Mouse (Mus musculus) spleen, postnatal 10 days (tissue): ENCODE data around the gene Ushbp1.
A peak's percentile ranks its signal among the peaks of the same experiment; 100 is the strongest.

Experiments used
- DNase-seq, 2 experiments: peaks; one replicate each; pipeline ENCODE4 v3.0.0; 2021 to 2022; ENCODE audit warnings: low spot score in 2 of 2

Gene Ushbp1

DNA sequence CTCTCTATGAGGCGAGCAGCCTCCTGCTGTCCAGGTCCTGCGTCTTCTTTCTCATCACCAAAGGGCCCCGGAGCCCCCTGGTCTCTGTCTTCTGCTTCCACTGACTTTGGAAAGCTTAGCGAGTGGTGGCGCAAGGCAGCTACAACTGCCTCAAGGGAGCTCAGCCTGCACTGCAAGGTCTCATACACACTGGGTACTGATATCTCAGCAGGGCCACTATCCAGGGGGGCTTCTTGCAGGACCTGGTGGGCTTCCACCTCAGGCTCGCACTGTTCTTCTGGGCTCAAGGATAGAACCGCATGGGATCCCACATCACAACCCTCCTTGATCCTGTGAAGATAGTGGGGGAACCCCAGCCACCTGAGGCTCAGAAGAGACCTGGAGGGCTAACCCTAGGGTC lies 1.1 kb downstream of the Ushbp1 start:
- DNase-seq = no peak

DNA sequence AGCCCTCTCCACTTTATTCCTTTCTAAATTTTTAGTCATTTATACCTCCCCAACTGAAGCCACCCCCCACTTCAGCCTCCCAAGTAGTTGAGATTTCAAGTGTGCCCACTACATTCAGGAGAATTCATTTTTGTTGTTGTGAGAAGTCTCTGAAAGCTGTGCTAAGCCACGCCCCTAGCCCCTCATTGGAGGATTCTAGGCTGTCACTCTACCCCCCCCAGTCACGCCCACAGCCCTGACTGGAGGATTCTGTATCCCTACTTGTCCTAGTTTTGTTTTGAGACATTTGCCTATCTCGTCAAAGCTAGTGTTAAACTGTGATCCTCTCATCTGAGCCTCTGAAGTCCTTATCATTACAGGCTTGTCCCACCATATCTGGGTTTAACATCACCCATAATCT lies 2.7 kb downstream of the Ushbp1 start:
- peak in 1 of 2 experiments; percentile 62 for DNase-seq

DNA sequence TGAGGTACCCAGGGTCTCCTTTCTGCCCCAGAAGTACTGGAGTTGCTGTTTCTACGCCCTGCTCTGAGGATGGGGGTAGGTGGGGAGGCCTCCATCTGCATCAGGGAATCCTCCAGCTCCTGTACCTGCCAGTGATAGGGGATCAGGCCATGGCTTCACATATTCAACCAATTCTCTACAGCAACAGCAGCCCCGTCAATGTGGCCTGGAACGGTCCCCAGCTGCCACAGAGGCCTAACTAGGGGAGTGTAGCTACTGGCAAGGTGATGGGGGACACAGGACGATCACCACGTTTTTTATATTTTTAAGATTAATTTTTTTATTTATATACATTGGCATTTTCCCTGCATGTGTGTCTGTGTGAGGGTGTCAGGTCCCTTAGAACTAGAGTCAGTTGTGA lies 3.2 kb downstream of the Ushbp1 start:
- DNase-seq = no peak

DNA sequence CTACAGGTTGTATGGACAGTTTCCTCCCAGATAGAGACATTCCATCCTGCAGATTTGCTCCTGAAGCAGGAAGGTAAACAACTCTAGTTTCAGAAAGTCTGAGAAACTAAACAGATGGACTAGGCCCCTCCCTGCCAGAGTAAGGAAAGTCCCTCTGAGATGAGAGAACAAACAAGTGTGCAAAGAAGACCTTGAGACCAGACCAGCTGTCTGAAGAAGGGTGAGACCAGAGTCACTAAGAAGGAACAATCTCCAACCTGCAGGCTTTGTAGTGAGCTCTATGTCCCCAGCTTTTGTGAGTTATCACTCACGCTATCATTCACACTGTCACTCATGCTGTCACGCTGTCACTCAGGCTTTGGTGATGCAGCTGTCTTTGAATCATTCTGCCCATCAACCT lies 3.9 kb downstream of the Ushbp1 start:
- DNase-seq = no peak

DNA sequence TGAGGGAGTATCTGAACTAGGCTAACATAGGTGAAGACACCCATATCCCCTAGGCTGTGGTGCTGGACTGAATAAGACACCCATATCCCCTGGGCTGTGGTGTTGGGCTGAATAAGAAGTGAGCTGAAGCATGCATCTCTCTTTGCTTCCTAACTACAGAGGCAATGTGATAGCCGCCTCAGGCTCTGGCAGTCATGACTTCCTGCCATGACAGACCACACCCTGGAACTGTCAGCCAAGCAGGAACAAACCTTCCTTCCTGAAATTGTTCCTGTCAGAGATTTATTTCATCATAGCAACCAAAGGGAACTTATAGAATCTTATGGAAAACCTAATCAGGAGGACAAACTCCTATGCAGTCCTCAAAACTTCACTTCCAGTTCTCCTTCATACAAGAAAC lies 7.3 kb downstream of the Ushbp1 start:
- no peak for DNase-seq

DNA sequence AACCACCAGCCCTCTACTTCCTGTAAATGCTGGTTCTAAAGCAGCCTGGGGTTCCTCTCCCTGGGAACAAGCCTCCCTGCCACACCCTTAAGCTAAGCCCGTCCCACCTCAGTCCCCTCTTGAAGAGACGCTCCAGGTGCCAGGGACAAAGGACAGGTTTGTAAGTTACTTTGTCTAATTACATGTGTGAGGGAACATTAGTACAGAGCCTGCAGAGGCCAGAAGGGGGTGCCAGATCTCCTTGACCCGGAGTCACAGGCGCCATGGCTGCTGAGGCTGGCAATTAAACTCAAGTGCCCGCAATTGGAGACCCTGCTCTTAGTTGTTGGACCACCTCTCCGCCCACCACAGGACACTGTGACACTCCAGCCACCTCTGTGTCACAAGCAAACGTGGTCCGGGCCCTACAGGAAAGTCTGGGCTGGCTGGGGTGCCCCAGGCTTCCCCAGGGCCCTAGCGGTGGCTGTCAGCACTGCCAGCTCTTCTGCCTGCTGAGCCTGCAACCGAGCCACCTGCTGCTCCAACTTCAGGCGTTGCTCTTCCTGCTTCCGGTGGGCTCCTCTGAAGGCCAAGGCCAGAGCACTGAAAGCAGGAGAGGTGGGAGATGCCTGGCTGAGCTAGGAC lies 10.3 kb downstream of the Ushbp1 start:
- DNase-seq = peak in 1 of 2 experiments; percentile 35

DNA sequence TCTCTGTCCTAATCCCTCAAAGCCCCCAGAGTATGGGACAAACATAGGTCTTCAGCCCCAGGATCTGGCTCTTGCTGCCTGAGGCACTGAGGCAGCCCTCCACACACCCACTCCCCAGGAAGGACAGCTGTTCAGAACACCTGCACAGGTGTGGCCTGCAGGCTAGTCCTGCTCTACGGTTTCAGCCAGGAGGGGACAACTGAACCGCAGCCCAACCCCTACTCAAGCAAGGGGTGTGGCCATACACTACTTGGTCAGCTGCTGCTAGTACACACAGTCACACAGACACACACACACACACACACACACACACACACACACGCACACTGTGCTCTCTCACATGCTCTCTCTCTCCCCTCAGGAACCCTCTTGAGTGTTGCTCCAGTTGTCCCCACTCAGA lies 11.7 kb downstream of the Ushbp1 start:
- no peak for DNase-seq

DNA sequence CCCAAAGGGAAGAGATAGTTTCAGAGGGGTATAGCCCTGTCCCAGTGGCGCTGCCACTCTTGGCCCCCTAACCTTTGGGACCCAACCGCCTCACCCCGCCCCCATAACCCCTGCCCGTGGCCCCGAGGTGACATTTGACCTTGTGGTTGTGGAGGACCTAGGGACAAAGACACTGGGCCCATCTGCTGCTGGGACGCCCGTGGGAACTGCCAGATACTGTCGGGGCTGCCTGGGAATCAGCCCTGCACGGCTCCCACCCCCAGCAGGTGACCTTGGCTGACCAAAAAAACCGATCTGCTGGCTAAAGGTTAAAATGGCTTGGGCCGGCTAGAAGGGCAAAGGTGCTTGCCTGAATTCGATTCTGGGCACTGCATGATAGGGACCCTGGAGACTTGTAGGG lies 12.2 kb downstream of the Ushbp1 start:
- no peak for DNase-seq

DNA sequence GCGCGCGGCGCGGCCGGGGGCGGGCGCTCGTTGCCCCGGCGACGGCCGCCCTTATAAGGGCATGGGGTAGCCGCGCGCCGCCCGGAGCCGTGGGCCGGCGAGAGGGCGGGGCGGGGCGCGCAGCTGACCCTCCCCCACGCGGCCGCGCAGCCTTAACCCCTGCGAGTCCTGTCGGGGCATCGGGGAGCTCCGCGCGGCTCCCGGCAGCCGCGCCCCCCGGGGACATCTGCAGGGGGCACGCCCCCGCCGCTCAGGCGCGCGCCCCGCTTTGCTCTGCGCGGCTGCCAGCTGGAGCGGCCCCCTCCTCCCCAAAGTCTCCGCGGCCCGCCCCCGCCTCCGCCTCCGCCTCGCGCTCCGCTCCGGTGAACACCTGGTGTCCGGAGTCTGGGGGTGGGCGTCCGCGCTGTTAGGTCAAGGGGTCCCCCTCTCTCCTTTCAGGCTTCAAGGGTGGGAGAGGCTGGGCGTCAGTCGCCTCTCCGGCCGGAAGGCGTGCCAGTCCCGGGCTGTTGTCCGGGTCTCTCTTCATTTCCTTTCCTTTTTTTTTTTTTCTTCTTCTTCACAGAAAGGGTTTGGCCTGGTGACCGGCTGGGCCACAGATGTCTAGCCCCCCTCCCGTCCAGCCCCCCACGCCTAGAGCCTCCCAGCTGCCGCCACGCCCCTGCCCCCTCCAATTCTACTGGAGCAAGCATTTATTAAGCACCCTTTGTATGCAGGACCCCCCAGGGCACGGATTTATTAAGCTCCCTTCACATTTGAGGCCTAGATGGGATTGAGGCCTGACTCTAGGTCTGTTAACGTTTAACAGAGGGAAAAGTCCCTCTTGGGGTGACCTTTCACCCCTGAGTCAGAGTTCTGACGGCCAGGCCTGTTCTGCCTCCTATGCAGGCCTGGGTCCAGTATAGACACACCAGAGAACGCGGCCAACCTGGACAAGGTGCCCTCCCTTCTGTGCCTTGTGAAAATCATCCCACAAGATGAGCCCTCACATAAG lies 13.3 kb downstream of the Ushbp1 start:
- DNase-seq = peak in 1 of 2 experiments; percentile 73

DNA sequence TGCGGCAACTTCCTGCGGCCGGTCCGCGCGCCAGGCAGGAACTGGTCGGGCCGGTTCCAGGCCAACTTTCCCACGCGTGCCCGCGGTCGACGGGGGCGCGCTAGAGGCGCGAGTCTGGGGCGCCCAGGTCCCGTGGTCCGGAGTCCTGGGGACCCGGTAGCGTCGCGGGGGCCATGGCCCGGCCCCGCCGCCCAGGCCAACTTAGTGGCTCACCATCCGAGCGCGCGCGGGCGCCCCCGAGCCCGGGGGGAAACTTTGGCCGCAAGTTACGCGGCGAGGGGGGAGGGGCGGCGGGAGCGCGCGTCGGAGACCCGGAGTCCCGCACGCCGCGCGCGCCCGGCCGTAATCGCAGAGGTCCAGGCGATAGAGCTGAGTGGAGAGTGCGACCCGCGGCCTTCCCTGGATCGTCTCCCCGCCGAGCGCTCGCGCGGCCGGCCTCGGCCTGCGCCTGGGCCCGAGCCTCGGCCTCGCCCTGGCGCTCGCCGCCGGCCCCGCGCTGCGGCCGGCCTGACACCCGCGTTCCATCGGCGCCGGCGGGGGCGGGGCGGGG lies 14.1 kb downstream of the Ushbp1 start, which contains the start of gene Nr2f6:
TSS of gene Nr2f6 (minus strand) at position 540 of the 550 bp plus-strand sequence.
- DNase-seq = peak; percentile 42 to 54

DNA sequence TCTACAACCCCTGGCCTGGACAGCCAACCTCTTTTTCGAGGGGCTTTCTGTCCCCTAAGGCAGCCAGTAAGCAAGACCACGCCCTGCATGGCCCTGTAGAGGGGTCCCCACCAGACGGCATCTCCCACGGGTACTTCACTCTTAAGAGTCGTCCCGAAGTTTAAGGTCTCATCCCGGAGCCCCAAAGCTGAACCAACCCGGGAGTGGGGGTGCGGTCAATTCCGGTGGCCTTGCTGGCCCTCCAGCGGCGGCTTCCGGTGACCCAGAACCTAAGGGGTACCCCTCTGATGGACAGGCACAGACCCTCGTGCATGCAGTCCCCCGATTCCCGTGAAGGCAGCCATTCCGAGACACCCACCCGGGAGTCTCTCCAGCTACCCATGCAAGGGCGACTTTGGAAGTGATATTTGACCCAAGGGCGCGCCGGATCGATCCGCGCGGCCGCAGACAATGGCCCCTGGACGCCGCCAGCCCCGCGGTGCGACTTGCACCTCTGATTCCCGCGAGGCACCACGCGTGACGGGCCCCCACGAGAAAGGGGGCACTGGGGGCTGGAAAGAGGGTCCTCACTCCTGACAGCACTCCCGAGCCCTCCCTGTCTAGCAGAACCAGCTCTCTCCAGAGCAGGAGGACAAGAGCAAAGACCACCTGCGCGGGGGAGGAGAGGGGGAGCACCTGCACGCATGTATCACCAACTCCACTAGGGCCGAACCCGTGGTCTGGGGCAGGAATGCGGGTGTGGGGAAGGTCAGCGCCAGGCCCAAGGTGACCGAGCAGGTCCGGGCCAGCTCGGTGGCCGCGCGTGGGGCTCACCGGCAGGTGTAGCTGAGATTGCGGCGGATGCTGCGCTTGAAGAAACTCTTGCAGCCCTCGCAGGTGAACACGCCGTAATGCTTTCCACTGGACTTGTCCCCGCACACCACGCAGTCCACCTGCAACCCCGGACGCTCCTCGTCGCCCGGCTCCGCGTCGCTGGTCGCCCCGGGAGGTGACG lies 15.1 kb downstream of the Ushbp1 start:
- DNase-seq = peak in 1 of 2 experiments; percentile 29

DNA sequence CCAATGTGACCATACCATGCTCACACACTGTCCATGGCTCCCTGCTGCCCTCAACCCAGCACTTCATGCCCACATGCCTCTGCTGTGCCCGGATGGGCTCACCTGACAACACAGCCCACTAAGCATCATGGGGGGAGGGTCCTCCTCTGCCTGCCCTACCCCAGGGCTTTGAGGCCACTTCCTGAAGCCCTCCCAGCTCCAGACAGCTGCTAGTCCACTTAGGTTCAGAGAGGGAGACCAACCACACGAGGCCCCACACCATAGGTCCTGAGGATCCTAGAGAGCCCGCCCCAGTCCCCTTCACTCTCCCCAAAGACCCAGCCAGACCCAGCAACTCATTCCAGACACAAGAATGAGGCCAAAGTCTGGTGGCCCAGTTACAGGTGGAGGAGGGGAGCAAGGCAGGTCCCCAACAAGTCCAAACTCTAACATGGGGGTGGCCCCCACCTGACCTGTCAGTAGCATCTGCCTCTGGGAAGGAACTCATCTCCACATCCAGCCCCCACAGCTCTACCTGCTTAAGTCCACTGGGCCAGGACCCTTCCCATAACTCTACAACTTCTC lies 16.0 kb downstream of the Ushbp1 start:
- no peak for DNase-seq

DNA sequence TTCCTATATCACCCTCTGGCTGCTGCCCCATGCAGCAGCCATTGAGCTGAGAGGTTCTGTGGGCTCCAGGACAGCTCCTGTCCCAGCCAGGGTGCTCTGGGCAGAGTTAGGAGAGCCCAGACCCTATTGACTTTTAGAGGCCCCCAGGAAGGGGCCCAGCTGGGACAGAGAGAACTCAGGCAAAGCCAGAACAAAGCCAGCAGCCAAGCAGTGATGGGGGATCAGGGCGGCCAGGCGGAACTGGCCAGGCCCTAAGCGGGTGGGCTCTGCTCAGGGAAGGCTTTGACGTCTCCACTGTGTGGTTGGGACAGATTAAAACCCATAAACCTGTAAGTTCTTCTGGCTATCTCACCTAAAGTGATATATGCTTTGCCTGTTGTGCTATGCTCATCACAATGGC lies 16.6 kb downstream of the Ushbp1 start:
- no peak for DNase-seq

DNA sequence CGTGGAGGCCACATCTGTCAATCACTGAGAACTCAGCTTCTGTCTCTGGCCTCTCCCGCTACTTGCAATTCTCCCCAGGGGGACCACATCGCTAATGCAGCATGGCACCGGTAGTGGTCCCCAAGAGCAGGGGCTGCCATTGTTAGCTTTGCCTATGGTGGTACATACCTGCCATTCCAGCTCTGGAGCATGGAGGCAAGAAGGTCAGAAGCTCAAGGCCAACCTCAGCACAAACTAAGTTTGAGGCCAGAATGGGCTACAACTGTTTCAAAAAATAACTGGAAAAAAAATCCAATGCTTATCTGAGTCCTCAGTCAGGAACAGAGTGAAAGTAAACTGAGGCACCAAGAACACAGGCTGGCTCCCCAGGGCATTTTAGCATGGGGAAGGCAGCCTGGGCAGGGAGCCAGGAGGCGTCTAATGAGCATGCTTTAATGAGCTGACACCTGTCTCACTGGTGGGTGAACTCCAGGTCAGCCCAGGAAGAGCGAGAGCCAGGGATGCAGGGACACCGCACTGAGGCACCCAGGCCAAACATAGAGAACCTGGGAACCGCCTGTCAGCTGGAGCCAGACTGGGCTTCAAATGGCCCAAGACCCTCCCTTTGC lies 19.1 kb downstream of the Ushbp1 start:
- no peak for DNase-seq

DNA sequence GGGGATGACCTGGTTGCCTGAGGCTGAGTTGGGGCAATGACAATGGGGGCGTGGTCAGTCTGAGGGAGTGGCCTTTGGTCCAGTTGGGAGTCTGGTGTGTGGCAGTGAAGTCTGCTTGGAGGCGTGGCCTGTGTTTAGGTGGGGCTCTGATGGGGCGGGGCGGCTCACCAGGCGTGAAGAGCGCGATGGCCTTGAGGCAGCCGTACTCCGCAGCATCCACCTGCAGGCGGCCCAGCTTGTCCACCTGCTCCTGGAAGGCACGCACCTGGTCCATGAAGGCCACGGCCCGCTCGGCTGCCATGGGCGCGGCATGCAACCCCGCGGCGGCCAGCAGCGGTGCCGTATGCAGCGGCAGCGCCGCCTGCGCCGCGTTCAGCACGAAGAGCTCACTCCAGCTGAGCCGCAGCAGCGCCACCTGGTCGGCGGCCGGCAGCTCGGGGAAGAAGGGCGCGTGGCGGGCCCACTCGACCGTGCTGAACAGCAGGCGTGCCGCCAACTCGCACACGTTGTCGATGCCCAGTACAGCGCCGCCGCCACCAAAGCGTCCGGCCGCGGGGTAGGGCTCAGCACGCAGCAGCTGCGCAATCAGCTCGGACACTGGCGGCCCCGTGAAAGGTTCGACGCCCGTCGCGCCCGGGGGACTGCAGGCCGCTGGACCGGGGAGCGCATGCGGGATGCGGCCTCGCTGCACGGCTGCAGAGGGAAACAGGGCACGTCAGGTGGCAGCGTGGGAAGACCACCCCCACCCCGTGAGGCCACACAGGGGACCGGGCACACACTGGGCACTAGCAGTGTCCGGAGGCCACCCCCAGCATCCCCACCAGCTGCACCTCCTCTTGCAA lies 19.8 kb downstream of the Ushbp1 start:
- peak in 1 of 2 experiments; percentile 70 for DNase-seq

DNA sequence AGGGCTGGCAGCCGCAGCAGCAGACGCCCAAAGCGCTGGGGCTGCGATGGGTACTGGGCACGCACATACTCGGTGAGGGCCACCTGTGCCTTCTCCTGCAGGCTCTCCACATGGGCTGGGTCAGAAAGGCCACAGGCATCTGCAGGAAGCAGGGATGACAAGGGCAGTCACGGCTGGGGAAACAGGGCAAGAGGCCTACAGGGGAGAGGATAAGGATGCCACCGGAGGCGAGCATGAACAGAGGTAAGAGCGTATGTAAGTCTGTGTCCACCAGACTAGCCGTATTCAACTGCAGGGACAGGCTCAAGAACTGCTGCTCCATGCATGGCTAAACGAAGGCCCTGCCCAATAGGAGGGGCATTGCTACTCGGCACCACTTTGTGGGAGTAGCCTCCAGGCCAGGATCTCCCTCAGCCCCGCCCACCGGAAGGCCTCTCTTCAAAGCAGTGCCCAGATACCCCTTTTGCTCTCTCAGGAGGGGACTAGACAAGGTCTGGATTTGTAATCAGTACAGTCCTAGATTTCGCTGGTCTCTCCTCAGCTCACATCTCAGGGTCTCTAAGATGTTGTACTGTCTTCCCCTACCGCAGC lies 20.9 kb downstream of the Ushbp1 start:
- DNase-seq = peak in 1 of 2 experiments; percentile 50

DNA sequence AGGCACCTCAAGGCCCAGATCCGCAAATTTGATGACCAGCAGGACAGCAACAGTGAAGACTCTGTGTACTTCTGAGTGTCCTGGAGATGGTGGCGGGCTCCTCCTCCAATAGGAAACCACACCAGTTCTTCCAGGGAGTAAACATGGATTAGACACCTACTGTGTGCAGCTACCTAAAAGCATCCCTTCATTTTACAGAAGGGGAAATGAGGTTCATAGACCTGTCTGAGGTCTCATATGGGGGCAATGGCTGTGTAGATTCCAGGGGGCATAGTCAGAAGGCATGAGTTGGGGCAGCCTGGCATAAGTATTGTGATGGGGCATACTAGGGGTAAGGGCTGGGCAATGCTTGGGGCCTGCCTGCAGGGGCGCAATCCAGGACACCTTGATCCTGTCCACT lies 22.6 kb downstream of the Ushbp1 start:
- DNase-seq = no peak

DNA sequence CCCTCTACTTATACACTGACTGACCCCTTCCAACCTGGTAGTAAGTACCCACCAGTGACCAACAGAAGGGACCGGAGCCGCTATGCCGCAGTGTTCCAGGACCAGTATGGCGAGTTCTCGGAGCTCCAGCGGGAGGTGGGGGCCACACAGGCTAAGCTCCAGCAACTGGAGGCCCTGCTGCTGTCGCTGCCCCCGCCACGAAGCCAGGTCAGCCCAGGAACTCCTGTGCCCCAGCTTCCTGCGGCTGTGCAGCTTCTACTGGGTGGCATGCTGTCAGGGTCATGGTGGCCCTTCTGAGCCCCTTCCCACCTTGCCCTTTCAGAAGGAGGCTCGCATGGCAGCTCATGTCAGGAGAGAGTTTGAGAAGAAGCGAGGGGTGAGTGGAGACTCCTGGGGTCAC lies 23.2 kb downstream of the Ushbp1 start:
- no peak for DNase-seq

DNA sequence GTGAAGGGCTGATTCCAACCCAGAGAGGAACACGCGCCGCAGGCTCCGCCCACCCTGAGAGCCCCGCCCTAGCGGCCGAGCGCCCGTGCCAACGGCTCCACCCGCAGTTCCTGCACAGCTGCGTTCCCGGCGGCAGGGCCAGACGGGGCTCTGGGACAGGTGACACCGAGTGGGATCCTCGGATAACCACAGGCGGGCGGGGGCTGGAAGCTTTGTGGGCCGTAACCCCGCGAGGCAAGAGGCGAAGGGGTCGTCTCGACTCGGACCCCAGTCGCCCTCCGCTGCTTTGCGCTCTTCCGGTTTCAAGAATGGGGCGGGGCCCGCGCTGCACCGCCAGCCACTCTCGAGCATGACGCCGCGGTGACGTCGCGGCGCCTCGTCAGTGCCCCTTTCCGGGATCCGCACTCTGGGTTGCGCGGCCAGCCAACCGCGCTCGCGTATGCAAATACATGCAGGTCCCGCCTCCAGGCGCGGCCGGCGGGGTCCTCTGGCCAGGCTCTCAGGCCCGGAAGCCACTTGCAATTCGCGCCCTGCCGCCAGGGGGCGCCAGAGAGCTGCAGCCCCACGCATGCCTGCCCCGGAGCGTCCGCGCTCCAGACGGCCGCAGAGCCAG lies 24.3 kb downstream of the Ushbp1 start, which contains the start of gene Ocel1:
TSS of gene Ocel1 (plus strand) at position 63 of the 613 bp plus-strand sequence.
- DNase-seq = peak; percentile 97 to 99
